Mouse (Mus musculus) hindbrain, embryonic 14.5 days (tissue): ENCODE results near the gene Dhh. TPM values are rescaled to one million over a fixed set of nuclear protein-coding genes. Genes with fewer than 3 reads are reported as not detected.

ENCODE experiments used
- ATAC-seq: fragments of 200-750 bp; cut with Nextera tagmentation; 2 replicates; pipeline ENCODE4 v1.8.0; 2017; ENCODE audit warnings: moderate number of reproducible peaks, mild to moderate bottlenecking, moderate TSS enrichment, moderate library complexity; ENCODE audit not compliant: low FRiP score
- DNase-seq: peaks from one replicate; pipeline ENCODE4 v3.0.0-alpha.2; 2015; ENCODE audit warnings: low spot score
- H3K27ac ChIP-seq: fragments of 300-500 bp; sonication (generic); 2 replicates; pipeline ENCODE4 v1.5.1; 2014; ENCODE audit warnings: mild to moderate bottlenecking, moderate library complexity
- H3K27me3 ChIP-seq: fragments of 300-500 bp; sonication (generic); 2 replicates; pipeline ENCODE4 v1.6.1; 2014; ENCODE audit warnings: mild to moderate bottlenecking, low read length, mixed read lengths; ENCODE audit not compliant: control insufficient read depth, insufficient read depth
- H3K36me3 ChIP-seq: fragments of 300-500 bp; sonication (generic); replicated peaks from 2 replicates; pipeline ENCODE4 v1.6.1; 2014; ENCODE audit not compliant: control insufficient read depth, insufficient read depth
- H3K4me1 ChIP-seq: fragments of 300-500 bp; sonication (generic); replicated peaks from 2 replicates; pipeline ENCODE4 v1.6.1; 2014; ENCODE audit warnings: antibody characterized with exemption, low read length, mixed read lengths; ENCODE audit not compliant: control insufficient read depth, insufficient read depth
- H3K4me2 ChIP-seq: fragments of 300-500 bp; sonication (generic); replicated peaks from 2 replicates; pipeline ENCODE4 v1.6.1; 2014; ENCODE audit warnings: mild to moderate bottlenecking, moderate library complexity
- H3K4me3 ChIP-seq: fragments of 300-500 bp; sonication (generic); replicated peaks from 2 replicates; pipeline ENCODE4 v1.5.1; 2014; ENCODE audit warnings: mild to moderate bottlenecking, low read length
- H3K9ac ChIP-seq: fragments of 300-500 bp; sonication (generic); 2 replicates; pipeline ENCODE4 v1.6.1; 2014
- H3K9me3 ChIP-seq: fragments of 300-500 bp; sonication (generic); 2 replicates; pipeline ENCODE4 v1.6.1; 2016; ENCODE audit warnings: low read length; ENCODE audit not compliant: control insufficient read depth
- WGBS: fragments of 180-500 bp; shearing (Covaris S2); extraction: QIAGEN DNeasy Blood & Tissue Kit; methylation state at CpG from one replicate; pipeline ENCODE4 v1.1.7; 2014; 5-methylcytosine and 5-hydroxymethylcytosine counted together
- polyA plus RNA-seq: library from polyadenylated mRNA; unstranded; fragments of >200 nt; fragmentation: Nextera tagmentation; extraction: Ambion mirVana; gene quantifications from 2 replicates; pipeline ENCODE4 v1.2.1, GENCODE M21; 2014

Gene Dhh
- polyA plus RNA-seq, 1 experiment from 2014 or later, result 1.4 TPM

GRCm38 (mm10) chr15:98859319-98860043, 38.9 kb downstream of the Dhh start:
- DNase-seq, result no peak
- no peak for ATAC-seq
- Histone ChIP-seq H3K4me3 (no peak overlapping the region), H3K9ac (no peak overlapping the region), H3K36me3 (peaks cover 100% of the 10 kb centered on the region), H3K27ac (no peak overlapping the region), H3K9me3 (no peaks in the 10 kb centered on the region), H3K4me1 (no peaks in the 10 kb centered on the region), H3K4me2 (no peak overlapping the region), H3K27me3 (no peaks in the 10 kb centered on the region)
- WGBS, result 85% methylated on average over 9 of the region's 9 CpGs

- Histone ChIP-seq H3K4me3 (no peak overlapping the region), H3K36me3 (peaks cover 100% of the 10 kb centered on the region), H3K27me3 (no peaks in the 10 kb centered on the region), H3K27ac (no peak overlapping the region), H3K4me2 (no peak overlapping the region), H3K9me3 (no peaks in the 10 kb centered on the region), H3K9ac (no peak overlapping the region), H3K4me1 (no peaks in the 10 kb centered on the region)
- WGBS, result 96% methylated on average over 16 of the region's 16 CpGs
- ATAC-seq (no peak), DNase-seq (no peak)
Measured at GRCm38 (mm10) chr15:98854214-98854613, 44.1 kb downstream of the Dhh start.

- 93% methylated on average over 28 of the region's 28 CpGs for WGBS
- H3K4me2 ChIP-seq, result no peak overlapping the region
- peaks cover 100% of the 10 kb centered on the region for H3K36me3 ChIP-seq
- no peak overlapping the region for H3K27ac ChIP-seq
- no peaks in the 10 kb centered on the region for H3K4me1 ChIP-seq
- ATAC-seq (no peak), DNase-seq (no peak)
- no peaks in the 10 kb centered on the region for H3K27me3 ChIP-seq
- H3K9ac ChIP-seq, result no peak overlapping the region
- H3K4me3 ChIP-seq, result no peak overlapping the region
- H3K9me3 ChIP-seq, result no peaks in the 10 kb centered on the region
Measured at GRCm38 (mm10) chr15:98853161-98853937, 45.0 kb downstream of the Dhh start.

DNA sequence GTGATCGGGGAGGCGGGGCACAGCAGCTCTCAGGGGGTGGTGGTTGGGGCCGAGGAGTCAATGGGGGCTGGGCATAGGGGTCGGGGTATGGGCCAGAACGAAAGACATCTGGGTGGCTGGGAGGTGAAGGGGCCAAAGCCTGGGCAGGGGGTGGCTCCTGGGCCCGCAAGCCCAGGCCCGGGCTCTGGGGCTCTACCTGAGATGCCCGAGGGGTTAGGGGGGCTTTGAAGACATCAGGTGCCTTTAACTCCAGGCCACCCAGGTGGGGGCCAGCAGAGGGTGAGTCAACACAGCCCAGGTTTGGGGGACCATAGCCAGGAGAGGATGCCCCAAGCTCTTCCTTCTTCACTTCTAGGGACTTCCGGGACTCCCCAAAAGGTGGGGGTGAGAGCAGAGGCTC, 45.6 kb downstream of the Dhh start:
- DNase-seq (no peak), ATAC-seq (no peak)
- Histone ChIP-seq H3K4me2 (no peak overlapping the region), H3K27ac (no peak overlapping the region), H3K4me1 (no peaks in the 10 kb centered on the region), H3K27me3 (no peaks in the 10 kb centered on the region), H3K9me3 (no peaks in the 10 kb centered on the region), H3K4me3 (no peak overlapping the region), H3K9ac (no peak overlapping the region), H3K36me3 (peaks cover 100% of the 10 kb centered on the region)
- 88% methylated on average over 8 of the region's 9 CpGs for WGBS

GRCm38 (mm10) chr15:98852071-98852470, 46.3 kb downstream of the Dhh start:
- Histone ChIP-seq H3K4me2 (no peak overlapping the region), H3K4me1 (no peaks in the 10 kb centered on the region), H3K4me3 (no peak overlapping the region), H3K27ac (no peak overlapping the region), H3K9ac (no peak overlapping the region), H3K9me3 (no peaks in the 10 kb centered on the region), H3K27me3 (no peaks in the 10 kb centered on the region), H3K36me3 (peaks cover 100% of the 10 kb centered on the region)
- DNase-seq (no peak), ATAC-seq (no peak)
- 94% methylated on average over 9 of the region's 9 CpGs for WGBS

DNA sequence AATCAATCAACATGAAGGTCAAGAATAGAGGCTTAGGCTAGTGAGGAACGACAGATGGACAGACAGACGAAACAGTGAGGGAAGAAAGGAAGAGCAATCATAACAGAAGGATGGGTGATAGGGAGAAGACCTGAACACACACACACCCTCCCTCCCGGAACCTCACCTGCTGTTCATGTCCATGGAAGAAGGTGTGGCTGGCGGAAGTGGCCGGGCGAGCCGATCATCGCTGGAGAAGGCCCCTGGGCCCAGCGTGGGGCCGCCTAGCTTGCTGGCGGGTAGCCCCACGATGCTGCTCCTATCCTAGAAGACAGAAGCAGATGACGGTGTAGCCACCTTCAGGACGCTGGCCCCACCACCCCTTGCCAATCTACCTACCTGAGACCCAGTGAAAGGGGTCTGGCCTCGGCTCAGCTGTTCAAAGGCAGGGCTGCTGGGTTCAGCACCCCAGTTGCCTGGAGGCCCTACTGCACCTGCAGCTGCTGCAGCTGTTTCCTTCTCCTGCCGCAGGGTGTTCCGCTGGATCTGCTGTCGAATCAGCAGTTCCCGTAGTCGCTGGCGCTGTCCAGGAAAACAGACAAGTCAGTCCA, 47.0 kb downstream of the Dhh start:
- Histone ChIP-seq H3K36me3 (peaks cover 100% of the 10 kb centered on the region), H3K4me3 (no peak overlapping the region)
- 91% methylated on average over 21 of the region's 21 CpGs for WGBS

DNA sequence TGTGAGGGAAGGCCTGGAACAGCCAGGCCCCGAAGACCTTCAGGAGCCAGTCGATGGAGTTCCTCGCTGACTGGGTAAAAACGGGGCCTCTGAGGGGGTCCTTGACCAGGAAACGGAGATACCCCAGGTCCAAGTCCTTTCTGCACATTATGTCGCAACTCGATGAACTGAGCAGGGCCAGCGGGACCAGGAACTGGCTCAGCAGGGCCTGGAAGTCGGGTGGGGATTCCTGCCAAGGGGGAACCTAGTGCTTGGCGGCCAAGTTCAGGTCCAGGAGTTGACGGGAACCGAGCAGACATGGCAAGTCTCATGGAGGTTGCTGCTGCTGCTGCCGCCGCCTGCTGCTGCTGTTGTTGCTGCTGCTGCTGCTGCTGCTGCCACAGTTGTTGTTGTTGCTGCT, 47.7 kb downstream of the Dhh start:
- DNase-seq, result no peak
- WGBS, result 91% methylated on average over 14 of the region's 14 CpGs
- no peak for ATAC-seq

More for the DNA sequence above, 47.0 kb downstream of the Dhh start:
- Histone ChIP-seq H3K4me2 (no peak overlapping the region), H3K9me3 (no peaks in the 10 kb centered on the region), H3K4me1 (no peaks in the 10 kb centered on the region), H3K9ac (no peak overlapping the region), H3K27ac (no peak overlapping the region), H3K27me3 (no peaks in the 10 kb centered on the region)
- DNase-seq (no peak), ATAC-seq (no peak)

GRCm38 (mm10) chr15:98849956-98850600, 48.3 kb downstream of the Dhh start:
- no peaks in the 10 kb centered on the region for H3K9me3 ChIP-seq
- H3K9ac ChIP-seq, result no peak overlapping the region
- H3K4me2 ChIP-seq, result no peak overlapping the region
- 94% methylated on average over 16 of the region's 16 CpGs for WGBS
- ATAC-seq, result no peak
- no peaks in the 10 kb centered on the region for H3K4me1 ChIP-seq
- no peak overlapping the region for H3K27ac ChIP-seq
- H3K36me3 ChIP-seq, result peaks cover 100% of the 10 kb centered on the region
- no peaks in the 10 kb centered on the region for H3K27me3 ChIP-seq
- no peak overlapping the region for H3K4me3 ChIP-seq
- DNase-seq, result no peak

More for the DNA sequence above, 47.7 kb downstream of the Dhh start:
- peaks cover 100% of the 10 kb centered on the region for H3K36me3 ChIP-seq
- no peak overlapping the region for H3K27ac ChIP-seq
- no peaks in the 10 kb centered on the region for H3K9me3 ChIP-seq
- H3K27me3 ChIP-seq, result no peaks in the 10 kb centered on the region
- no peak overlapping the region for H3K4me2 ChIP-seq
- H3K9ac ChIP-seq, result no peak overlapping the region
- H3K4me1 ChIP-seq, result no peaks in the 10 kb centered on the region
- H3K4me3 ChIP-seq, result no peak overlapping the region

DNA sequence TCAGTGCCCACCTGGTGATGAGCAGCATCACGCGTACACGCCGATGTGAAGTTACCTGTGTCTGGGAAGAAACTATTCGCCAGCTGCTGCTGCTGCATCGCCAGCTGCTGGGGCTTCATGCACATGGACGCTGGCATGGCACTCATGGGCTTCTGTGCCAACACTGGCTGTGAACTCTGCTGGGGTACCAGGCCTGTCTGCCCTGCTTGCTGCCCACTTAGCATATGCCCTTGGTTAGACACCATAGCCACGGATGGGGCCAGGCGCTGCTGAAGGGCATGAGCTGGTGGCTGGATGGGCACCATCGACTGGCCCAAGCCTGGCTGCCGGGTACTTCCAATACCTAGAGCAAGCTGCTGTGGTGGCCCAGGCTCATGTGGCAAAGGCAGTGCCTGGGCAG, 49.2 kb downstream of the Dhh start:
- ATAC-seq (no peak), DNase-seq (no peak)
- Histone ChIP-seq H3K27ac (no peak overlapping the region), H3K4me3 (no peak overlapping the region), H3K9me3 (no peaks in the 10 kb centered on the region), H3K4me2 (no peak overlapping the region), H3K36me3 (peaks cover 100% of the 10 kb centered on the region), H3K27me3 (no peaks in the 10 kb centered on the region), H3K9ac (no peak overlapping the region), H3K4me1 (no peaks in the 10 kb centered on the region)
- WGBS, result 96% methylated on average over 11 of the region's 11 CpGs
